Mouse (Mus musculus) limb, embryonic 13.5 days (tissue): ENCODE data around the gene Pdlim7. TPM values are rescaled to one million over a fixed set of nuclear protein-coding genes. Genes with fewer than 3 reads are reported as not detected.

Experiments used
- ATAC-seq: fragments of 200-750 bp; cut with Nextera tagmentation; 2 replicates; pipeline ENCODE4 v1.8.0; 2017; ENCODE audit warnings: low read depth, moderate number of reproducible peaks, moderate TSS enrichment; ENCODE audit not compliant: low FRiP score
- H3K27ac ChIP-seq: fragments of 300-500 bp; sonication (generic); 2 replicates; pipeline ENCODE4 v1.5.1; 2015; ENCODE audit warnings: inconsistent platforms, mild to moderate bottlenecking, moderate library complexity
- H3K27me3 ChIP-seq: fragments of 300-500 bp; sonication (generic); 2 replicates; pipeline ENCODE4 v1.6.1; 2015; ENCODE audit warnings: mild to moderate bottlenecking, inconsistent platforms
- H3K36me3 ChIP-seq: fragments of 300-500 bp; sonication (generic); 2 replicates; pipeline ENCODE4 v1.6.1; 2015; ENCODE audit warnings: inconsistent platforms, mild to moderate bottlenecking, moderate library complexity
- H3K4me1 ChIP-seq: fragments of 300-500 bp; sonication (generic); 2 replicates; pipeline ENCODE4 v1.6.1; 2015; ENCODE audit warnings: inconsistent platforms
- H3K4me2 ChIP-seq: fragments of 300-500 bp; sonication (generic); replicated peaks from 2 replicates; pipeline ENCODE4 v1.6.1; 2015; ENCODE audit warnings: inconsistent platforms, mild to moderate bottlenecking, moderate library complexity
- H3K4me3 ChIP-seq: fragments of 300-500 bp; sonication (generic); 2 replicates; pipeline ENCODE4 v1.5.1; 2015; ENCODE audit warnings: moderate library complexity, mild to moderate bottlenecking, inconsistent platforms
- H3K9ac ChIP-seq: fragments of 300-500 bp; sonication (generic); 2 replicates; pipeline ENCODE4 v1.6.1; 2015; ENCODE audit warnings: mild to moderate bottlenecking, inconsistent platforms
- H3K9me3 ChIP-seq: fragments of 300-500 bp; sonication (generic); 2 replicates; pipeline ENCODE4 v1.6.1; 2016; ENCODE audit warnings: inconsistent platforms
- WGBS: fragments of 180-500 bp; shearing (Covaris S2); methylation state at CpG from one replicate; pipeline ENCODE4 v1.1.7; 2015; 5-methylcytosine and 5-hydroxymethylcytosine counted together
- polyA plus RNA-seq: library from polyadenylated mRNA; unstranded; fragments of >200 nt; fragmentation: Nextera tagmentation; extraction: Ambion mirVana; gene quantifications from 2 replicates; pipeline ENCODE4 v1.2.1, GENCODE M21; 2015

Pdlim7 gene
- polyA plus RNA-seq, 1 experiment from 2014 or later: 175 TPM

- H3K27me3 ChIP-seq: no peaks in the 10 kb centered on the region
- H3K36me3 ChIP-seq: peaks cover 27% of the 10 kb centered on the region
- peak overlapping the region; percentile 92 for H3K4me3 ChIP-seq
- peak; percentile 54 for ATAC-seq
- H3K9me3 ChIP-seq: no peaks in the 10 kb centered on the region
- peak overlapping the region; percentile 93 for H3K4me2 ChIP-seq
- WGBS: 1% methylated on average over 25 of the region's 25 CpGs
- H3K9ac ChIP-seq: peak overlapping the region; percentile 89
- peaks cover 28% of the 10 kb centered on the region for H3K4me1 ChIP-seq
- H3K27ac ChIP-seq: peak overlapping the region; percentile 88
These were observed 971 bp downstream of the Pdlim7 start for GRCm38 (mm10) chr13:55512379-55513031.

GRCm38 (mm10) chr13:55511492-55511861 is 2.0 kb downstream of the Pdlim7 start:
- Histone ChIP-seq H3K36me3 (peaks cover 38% of the 10 kb centered on the region), H3K4me3 (peak overlapping the region; percentile 92), H3K4me2 (peak overlapping the region; percentile 93), H3K4me1 (peaks cover 28% of the 10 kb centered on the region), H3K9ac (peak overlapping the region; percentile 89), H3K27ac (peak overlapping the region; percentile 88), H3K9me3 (no peaks in the 10 kb centered on the region), H3K27me3 (no peaks in the 10 kb centered on the region)
- WGBS: 17% methylated on average over 5 of the region's 5 CpGs
- ATAC-seq: no peak

- 15% methylated on average over 6 of the region's 6 CpGs for WGBS
These were observed 2.6 kb downstream of the Pdlim7 start for GRCm38 (mm10) chr13:55510668-55511491.

GRCm38 (mm10) chr13:55510332-55510667 is 3.2 kb downstream of the Pdlim7 start:
- WGBS: 32% methylated on average over 3 of the region's 3 CpGs
- H3K4me2 ChIP-seq: peak overlapping the region; percentile 93
- no peaks in the 10 kb centered on the region for H3K27me3 ChIP-seq
- peak overlapping the region; percentile 92; the same call in 1 of the 2 replicates for H3K4me3 ChIP-seq
- H3K9me3 ChIP-seq: no peaks in the 10 kb centered on the region
- peaks cover 28% of the 10 kb centered on the region for H3K4me1 ChIP-seq
- H3K27ac ChIP-seq: peak overlapping the region; percentile 88; the same call in 1 of the 2 replicates
- 0 out of 2 replicates have a peak overlapping the region, but pooled peaks have one; percentile 89 for H3K9ac ChIP-seq
- ATAC-seq: peak; percentile 16
- peaks cover 49% of the 10 kb centered on the region for H3K36me3 ChIP-seq

More at GRCm38 (mm10) chr13:55510668-55511491, 2.6 kb downstream of the Pdlim7 start:
- H3K27me3 ChIP-seq: no peaks in the 10 kb centered on the region
- peaks cover 28% of the 10 kb centered on the region for H3K4me1 ChIP-seq
- peak; percentile 84 for ATAC-seq
- peaks cover 44% of the 10 kb centered on the region for H3K36me3 ChIP-seq
- peak overlapping the region; percentile 89 for H3K9ac ChIP-seq
- H3K4me2 ChIP-seq: peak overlapping the region; percentile 93
- no peaks in the 10 kb centered on the region for H3K9me3 ChIP-seq
- H3K27ac ChIP-seq: peak overlapping the region; percentile 88
- H3K4me3 ChIP-seq: peak overlapping the region; percentile 92

GRCm38 (mm10) chr13:55508531-55508930 is 4.9 kb downstream of the Pdlim7 start:
- Histone ChIP-seq H3K9ac (no peak overlapping the region), H3K4me3 (no peak overlapping the region), H3K9me3 (no peaks in the 10 kb centered on the region), H3K4me2 (no peak overlapping the region), H3K27ac (no peak overlapping the region), H3K4me1 (peaks cover 28% of the 10 kb centered on the region), H3K27me3 (no peaks in the 10 kb centered on the region), H3K36me3 (peaks cover 67% of the 10 kb centered on the region)
- WGBS: 90% methylated on average over 10 of the region's 10 CpGs
- no peak for ATAC-seq

GRCm38 (mm10) chr13:55507877-55508276 is 5.6 kb downstream of the Pdlim7 start:
- peaks cover 74% of the 10 kb centered on the region for H3K36me3 ChIP-seq
- H3K27me3 ChIP-seq: no peaks in the 10 kb centered on the region
- peaks cover 28% of the 10 kb centered on the region for H3K4me1 ChIP-seq
- H3K4me3 ChIP-seq: no peak overlapping the region
- H3K9ac ChIP-seq: no peak overlapping the region
- no peak for ATAC-seq
- H3K27ac ChIP-seq: no peak overlapping the region
- H3K9me3 ChIP-seq: no peaks in the 10 kb centered on the region
- no peak overlapping the region for H3K4me2 ChIP-seq
- 64% methylated on average over 11 of the region's 11 CpGs for WGBS

- H3K27ac ChIP-seq: no peak overlapping the region
- WGBS: 91% methylated on average over 10 of the region's 10 CpGs
These were observed 6.8 kb downstream of the Pdlim7 start for GRCm38 (mm10) chr13:55506697-55507096.

GRCm38 (mm10) chr13:55505810-55506209 is 7.7 kb downstream of the Pdlim7 start:
- Histone ChIP-seq H3K4me3 (no peak overlapping the region), H3K9ac (no peak overlapping the region), H3K4me1 (peaks cover 11% of the 10 kb centered on the region), H3K9me3 (no peaks in the 10 kb centered on the region), H3K27ac (no peak overlapping the region), H3K4me2 (no peak overlapping the region), H3K27me3 (no peaks in the 10 kb centered on the region), H3K36me3 (peaks cover 91% of the 10 kb centered on the region)
- WGBS: 96% methylated on average over 9 of the region's 9 CpGs
- ATAC-seq: no peak

More at GRCm38 (mm10) chr13:55506697-55507096, 6.8 kb downstream of the Pdlim7 start:
- no peak overlapping the region for H3K4me2 ChIP-seq
- H3K4me1 ChIP-seq: peaks cover 20% of the 10 kb centered on the region
- H3K4me3 ChIP-seq: no peak overlapping the region
- peaks cover 85% of the 10 kb centered on the region for H3K36me3 ChIP-seq
- ATAC-seq: no peak
- 0 out of 2 replicates have a peak overlapping the region, but pooled peaks have one; percentile 25 for H3K9ac ChIP-seq
- H3K9me3 ChIP-seq: no peaks in the 10 kb centered on the region
- H3K27me3 ChIP-seq: no peaks in the 10 kb centered on the region

- Histone ChIP-seq H3K4me1 (no peaks in the 10 kb centered on the region), H3K36me3 (peaks cover 96% of the 10 kb centered on the region), H3K4me3 (no peak overlapping the region), H3K9ac (no peak overlapping the region), H3K9me3 (no peaks in the 10 kb centered on the region), H3K27ac (no peak overlapping the region), H3K27me3 (no peaks in the 10 kb centered on the region), H3K4me2 (no peak overlapping the region)
- ATAC-seq: no peak
- 84% methylated on average over 5 of the region's 5 CpGs for whole genome bisulfite sequencing
These were observed 9.1 kb downstream of the Pdlim7 start for GRCm38 (mm10) chr13:55504390-55504789.

GRCm38 (mm10) chr13:55502405-55502804 is 11.1 kb downstream of the Pdlim7 start:
- no peak overlapping the region for H3K27ac ChIP-seq
- H3K9me3 ChIP-seq: no peaks in the 10 kb centered on the region
- H3K4me2 ChIP-seq: no peak overlapping the region
- no peaks in the 10 kb centered on the region for H3K4me1 ChIP-seq
- 87% methylated on average over 8 of the region's 8 CpGs for WGBS
- peaks cover 94% of the 10 kb centered on the region for H3K36me3 ChIP-seq
- H3K27me3 ChIP-seq: no peaks in the 10 kb centered on the region
- ATAC-seq: no peak
- H3K4me3 ChIP-seq: no peak overlapping the region
- no peak overlapping the region for H3K9ac ChIP-seq

- WGBS: 77% methylated on average over 10 of the region's 10 CpGs
- H3K4me1 ChIP-seq: peaks cover 10% of the 10 kb centered on the region
- no peak overlapping the region for H3K4me3 ChIP-seq
- H3K27me3 ChIP-seq: no peaks in the 10 kb centered on the region
- H3K9ac ChIP-seq: 0 out of 2 replicates have a peak overlapping the region, but pooled peaks have one; percentile 4
- H3K4me2 ChIP-seq: no peak overlapping the region
- ATAC-seq: no peak
- no peaks in the 10 kb centered on the region for H3K9me3 ChIP-seq
- H3K36me3 ChIP-seq: peaks cover 78% of the 10 kb centered on the region
- no peak overlapping the region for H3K27ac ChIP-seq
These were observed 12.9 kb downstream of the Pdlim7 start for GRCm38 (mm10) chr13:55500575-55500974.

- Histone ChIP-seq H3K4me3 (no peak overlapping the region), H3K9me3 (no peaks in the 10 kb centered on the region), H3K27ac (no peak overlapping the region), H3K27me3 (no peaks in the 10 kb centered on the region), H3K4me1 (peaks cover 22% of the 10 kb centered on the region), H3K36me3 (peaks cover 62% of the 10 kb centered on the region), H3K4me2 (no peak overlapping the region), H3K9ac (no peak overlapping the region)
- no peak for ATAC-seq
- 62% methylated on average over 11 of the region's 11 CpGs for WGBS
These were observed 14.6 kb downstream of the Pdlim7 start for GRCm38 (mm10) chr13:55498906-55499305.
